Mouse (Mus musculus): Measurements from ENCODE around the gene Pde1b. TPM values are rescaled to one million over a fixed set of nuclear protein-coding genes. Genes with fewer than 3 reads are reported as not detected.
A peak's percentile ranks its signal among the peaks of the same experiment; 100 is the strongest.

The Pde1b gene
- total RNA-seq, 4 experiments from 2014 or later, result 0.41 to 0.52 (median 0.46) TPM

DNA sequence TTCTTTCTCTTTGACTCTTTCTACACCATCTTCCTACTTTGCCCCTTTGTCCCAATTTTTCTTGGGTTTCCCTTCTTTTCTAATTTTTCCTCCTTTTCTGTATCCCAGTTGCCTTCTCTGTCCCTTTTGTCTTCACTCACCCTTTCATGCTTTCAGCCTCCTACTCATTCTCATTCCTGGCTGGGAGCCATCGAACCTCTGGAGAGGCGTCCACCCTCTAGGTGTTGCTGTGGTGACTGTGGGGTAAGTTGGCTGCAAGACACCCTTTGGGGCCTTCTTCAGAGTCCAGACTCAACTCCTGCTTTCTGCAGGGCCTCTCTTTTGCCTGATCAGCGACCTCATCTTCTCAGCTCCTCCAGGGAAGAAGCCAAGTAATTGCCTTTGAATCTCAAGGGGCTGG, 6.5 kb downstream of the Pde1b start:
- DNase-seq (ENCODE audit: low spot score in 2 of 2), result no peak

DNA sequence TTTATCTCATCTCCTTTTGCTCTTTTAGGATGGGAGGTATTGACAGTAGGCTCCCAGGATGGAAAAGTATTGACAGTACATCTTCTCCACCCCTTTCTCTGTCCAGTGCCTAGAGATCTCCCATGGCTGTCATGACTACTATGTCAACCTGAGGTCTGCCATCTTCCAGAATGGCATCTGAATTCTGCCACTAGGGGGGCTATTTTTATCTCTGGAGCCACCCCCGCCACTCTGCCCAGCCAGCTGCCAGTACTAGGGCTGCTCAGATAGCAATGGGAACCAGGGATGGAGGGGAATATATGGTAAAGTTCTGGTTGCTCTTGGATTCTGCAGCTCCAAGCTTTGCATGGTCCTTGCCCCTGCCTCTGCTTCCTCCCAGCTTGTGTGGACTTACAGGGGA, 8.8 kb downstream of the Pde1b start:
- DNase-seq (ENCODE audit: low spot score in 2 of 2), result no peak

DNA sequence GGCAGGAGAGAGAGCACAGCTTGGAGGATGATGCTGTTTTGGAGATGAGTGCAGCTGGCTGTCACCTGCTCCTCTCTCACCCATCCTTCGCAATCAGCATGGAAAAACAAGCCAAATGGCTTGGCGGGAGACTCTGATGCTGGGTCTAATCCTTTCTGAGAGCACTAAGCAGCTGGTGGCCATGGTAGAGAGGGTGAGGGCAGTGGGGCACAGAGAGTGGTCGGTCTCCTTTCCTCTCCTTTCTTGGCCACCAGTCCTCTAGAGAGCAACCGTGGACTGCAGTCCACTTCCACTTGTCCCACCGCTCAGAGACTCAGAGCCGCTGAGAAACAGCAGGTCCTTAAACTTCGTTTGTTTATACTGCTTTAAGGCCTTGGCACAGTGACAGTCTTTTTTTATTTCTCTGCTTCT, 10.8 kb downstream of the Pde1b start:
- DNase-seq (ENCODE audit: low spot score in 2 of 2), result no peak

DNA sequence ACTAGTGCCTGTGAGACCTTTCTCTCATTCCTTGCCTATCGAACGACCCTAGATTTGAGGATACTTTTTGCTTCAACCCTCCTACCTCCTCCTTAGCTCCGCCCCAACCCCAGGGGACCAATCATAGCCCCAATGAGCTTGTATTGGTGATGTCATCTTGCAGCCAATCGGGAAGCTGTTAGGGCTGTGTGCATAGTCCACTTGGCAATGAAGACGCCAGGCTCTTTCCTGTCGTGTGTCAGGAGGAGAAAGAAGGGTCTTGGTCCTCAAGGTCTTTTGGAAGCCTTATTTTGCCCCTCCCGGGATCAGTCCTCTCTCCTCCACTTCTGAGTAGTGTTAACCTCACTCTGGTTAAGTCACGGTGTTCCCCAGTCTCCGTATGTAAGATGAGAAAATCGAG, 11.3 kb downstream of the Pde1b start:
- peak; percentile 48 to 64 for DNase-seq (ENCODE audit: low spot score in 2 of 2)

DNA sequence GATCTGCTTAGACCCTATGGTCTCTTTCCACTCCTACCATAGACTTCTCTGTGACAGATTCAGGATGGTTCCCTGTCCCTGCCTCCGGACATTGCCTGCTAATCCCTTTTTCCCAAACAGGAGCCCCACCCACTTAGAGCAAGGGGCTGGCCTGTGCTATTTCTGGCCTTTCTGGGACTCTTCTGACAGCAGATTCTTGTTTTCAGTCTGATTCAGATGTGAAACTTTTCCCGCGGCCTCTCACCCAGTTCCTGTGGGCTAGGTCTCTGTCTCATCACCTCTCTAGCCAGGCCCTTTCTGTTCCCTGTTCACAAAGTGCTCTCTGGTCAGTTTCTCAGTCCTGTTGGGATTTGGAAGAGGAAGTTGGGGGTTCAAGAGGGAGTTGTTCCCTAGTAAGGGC, 12.1 kb downstream of the Pde1b start:
- no peak for DNase-seq (ENCODE audit: low spot score in 2 of 2)

DNA sequence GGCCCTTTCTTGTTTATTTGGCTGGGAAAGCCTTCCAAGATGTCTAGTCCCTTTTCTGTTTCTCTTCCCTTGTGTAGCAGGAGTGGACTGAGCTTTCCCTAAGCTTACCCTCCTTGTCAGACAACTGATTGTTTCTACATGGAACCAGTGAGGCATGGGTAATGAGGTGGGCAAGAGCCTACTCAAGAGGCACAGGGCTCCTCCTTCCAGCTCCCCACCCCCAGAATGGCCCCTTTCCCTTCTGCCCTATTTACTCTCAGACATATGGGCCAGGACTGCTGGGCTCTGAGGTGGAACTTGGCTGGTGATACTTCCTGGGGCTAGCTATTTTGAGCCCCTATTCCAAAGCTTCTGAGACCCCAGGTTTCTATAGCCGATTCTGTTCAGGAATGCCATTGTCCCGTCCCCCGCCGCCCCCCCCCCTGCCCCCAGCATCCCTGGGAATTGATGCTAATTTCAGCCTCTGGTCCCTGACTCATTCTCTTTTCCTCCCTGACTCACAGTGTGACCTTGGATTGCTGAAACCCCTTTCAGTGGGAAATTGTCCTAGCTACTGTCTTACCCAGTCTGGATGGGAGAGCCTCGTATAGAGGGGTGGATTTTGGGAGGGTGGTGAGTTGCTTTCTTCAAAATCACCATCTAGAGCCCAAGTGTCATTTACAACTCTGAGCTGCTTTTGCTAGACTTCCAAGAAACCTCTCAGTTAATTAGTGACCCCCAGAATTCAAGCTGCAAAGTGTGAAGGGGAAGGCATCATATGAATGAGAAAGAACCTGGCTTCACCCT, 16.0 kb downstream of the Pde1b start:
- DNase-seq (ENCODE audit: low spot score in 2 of 2), result no peak

DNA sequence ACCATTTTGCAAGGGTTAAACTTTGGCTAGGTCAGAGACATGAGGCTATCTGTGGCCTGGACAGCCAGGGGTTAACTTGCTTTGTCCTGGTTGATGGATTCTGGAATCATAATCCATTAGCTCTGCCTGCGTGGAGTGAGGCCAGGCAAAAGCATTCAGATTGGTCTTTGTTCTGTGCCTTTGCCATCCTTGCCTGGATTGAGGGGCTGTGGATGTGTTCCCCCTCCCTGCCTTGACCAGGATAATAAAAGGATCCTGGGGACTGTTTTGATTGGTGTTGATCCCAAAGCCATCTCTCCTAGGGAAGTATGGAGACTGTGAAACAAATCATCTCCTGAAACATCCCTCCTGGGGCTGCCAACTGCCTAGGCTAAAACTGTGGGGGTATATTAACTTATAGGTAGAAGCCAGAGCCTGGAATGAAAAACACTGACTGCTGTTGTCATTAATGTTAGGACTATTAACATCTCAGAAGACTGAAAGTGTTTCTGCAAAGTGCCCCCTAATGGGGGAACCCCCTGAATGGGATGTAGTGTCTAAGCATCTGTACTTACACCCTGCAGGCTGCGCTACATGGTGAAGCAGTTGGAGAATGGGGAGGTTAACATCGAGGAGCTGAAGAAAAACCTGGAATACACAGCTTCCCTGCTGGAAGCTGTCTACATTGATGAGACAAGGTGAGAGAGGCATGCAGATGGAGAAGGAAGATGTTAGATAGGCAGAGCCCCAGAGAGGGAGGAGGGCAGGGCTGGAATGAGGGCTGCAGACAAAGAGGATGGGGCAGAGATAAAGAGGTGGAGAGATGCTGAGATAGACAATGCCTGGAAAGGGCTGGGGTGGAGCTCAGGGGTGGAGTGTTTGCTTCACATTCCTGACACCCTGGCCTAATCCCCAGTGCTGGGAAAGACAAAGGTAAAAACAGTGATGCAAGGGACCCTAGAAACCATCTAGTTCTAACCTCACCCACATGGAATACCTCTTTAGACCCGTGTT, 16.8 kb downstream of the Pde1b start:
- DNase-seq (ENCODE audit: low spot score in 2 of 2), result no peak

DNA sequence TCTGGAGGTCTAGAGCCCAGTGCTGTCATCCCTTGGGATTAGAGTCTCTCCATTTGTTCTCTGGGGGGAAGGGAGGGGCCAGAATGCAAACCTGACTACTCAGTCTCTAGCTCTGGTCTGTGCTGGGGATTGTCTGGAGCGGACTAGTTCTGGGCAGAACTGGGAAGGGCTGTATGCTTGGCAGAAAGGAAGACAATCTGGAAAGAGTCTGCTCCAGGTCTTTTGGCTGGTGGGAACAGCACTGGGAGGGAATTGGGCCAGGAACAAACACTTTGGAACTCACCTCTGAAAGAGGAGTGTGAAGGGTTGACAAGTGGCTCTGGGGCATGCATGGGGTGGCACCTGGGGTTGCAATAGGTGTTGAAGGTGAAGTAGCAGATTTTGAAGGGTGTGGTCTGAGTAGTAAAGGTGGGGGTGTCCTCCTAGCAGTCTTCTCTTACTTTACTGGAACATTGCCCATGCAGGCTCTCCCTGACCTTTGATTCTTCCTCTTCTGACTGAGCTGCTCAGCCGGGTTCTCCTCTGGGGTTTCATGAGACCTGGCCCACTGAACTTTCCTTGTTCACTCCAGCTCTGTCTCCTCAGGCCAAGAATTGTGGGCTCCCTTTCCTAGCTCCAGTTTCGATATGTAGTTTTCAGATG, 19.7 kb downstream of the Pde1b start:
- DNase-seq (ENCODE audit: low spot score in 2 of 2), result no peak

DNA sequence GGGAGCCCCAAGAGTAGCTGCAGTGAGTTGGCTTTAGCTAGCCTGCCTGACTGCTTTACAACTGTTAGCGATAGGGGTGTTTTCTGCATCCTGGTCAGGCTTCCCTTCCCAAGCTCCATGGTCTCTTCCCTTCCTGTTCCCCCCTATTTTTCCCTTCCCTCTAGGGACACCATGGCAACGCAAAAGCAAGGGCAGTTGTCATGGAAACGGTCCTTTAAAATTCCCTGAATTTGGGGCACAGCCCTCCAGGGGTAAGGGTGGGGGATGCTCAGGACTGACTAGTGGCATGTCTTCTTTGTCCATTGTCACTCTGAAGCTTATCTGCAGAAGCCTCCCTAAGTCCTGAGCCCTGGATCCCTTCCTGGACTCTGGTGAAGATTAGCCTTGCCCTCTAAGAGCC, 20.3 kb downstream of the Pde1b start:
- no peak for DNase-seq (ENCODE audit: low spot score in 2 of 2)

DNA sequence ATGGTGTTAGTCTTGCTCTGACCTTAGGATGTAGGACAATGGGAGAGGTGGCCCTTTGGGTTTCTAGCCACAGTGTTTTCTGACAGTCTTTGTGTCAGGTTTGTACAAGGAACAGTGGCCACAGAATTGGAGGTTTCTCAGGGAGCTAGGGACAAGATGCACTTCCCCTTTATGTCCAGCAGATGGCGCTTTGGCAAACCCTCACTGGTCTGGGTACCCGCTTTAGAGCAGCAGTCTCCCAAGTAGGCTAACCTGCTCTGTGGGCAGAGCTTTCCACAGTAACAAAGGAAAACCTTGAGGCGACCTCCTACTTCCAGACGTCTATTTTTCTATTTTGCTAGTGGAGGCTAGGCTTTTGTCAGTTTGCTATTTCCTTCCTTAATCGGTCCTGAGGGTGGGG, 27.5 kb downstream of the Pde1b start:
- no peak for DNase-seq (ENCODE audit: low spot score in 2 of 2)

DNA sequence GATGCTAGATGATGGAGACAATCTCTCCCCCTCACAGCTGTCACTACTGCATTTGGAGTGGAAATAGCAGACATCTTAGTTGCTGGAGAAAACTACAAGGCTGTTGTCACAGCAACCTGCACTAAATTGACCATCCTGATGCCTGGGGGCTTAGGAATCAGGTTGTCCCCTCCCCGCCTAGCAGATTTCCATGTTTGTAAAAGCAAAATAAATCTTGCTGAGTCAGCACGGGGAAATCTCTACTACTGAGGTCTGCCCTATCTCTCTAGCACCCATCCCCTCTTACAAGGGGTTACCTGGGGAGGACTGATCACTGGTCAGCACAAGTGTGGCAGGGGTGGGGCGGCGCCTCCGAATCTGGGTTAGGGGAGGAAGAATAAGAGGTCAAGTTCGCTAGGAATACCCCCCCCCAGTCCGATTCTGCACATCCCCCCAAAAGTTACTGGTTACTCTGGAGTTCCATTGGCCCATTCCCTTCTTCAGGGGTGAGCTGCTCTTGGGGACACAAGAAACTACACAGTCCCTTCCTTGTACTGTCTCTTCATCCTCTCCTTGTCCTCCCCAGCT, 31.3 kb downstream of the Pde1b start:
- no peak for DNase-seq (ENCODE audit: low spot score in 2 of 2)

DNA sequence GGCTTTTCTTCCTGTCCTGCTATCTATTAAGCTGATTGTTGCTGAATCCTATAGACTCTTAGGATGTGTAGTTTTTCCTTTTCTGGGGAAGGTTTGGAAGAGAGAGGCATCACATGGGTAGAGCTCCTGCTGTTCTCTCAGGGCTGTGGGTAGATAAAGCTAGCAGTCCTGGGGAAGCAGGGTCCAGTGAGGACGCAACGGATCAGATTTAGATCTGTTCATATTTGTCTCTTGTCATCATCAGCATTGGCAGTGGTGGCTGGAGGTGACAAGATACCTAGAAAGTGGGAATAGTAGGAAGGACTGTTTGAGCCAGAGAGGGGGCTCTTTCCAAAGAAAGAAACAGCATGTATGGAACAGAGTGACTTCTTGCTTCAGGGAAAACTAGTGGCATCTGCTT, 32.2 kb downstream of the Pde1b start:
- DNase-seq (ENCODE audit: low spot score in 2 of 2), result no peak

DNA sequence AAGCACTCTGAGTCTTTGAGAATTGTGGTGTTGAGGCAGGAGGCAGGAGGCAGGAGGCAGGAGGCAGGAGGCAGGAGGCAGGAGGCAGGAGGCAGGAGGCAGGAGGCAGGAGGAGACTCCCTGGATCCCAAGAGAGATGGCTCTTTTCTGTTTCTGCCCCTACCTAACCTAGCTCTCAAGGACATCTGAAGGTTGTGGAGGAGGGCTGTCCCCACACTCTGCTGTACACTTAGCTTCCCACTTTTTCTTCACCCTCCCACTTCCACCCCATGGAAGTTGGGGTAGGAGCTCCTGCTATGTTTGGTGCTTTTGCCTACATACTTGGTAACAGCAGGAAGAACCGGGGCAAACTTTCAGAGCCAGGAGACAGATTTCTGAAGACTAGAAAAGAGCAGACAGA, 33.0 kb downstream of the Pde1b start:
- DNase-seq (ENCODE audit: low spot score in 2 of 2), result no peak

DNA sequence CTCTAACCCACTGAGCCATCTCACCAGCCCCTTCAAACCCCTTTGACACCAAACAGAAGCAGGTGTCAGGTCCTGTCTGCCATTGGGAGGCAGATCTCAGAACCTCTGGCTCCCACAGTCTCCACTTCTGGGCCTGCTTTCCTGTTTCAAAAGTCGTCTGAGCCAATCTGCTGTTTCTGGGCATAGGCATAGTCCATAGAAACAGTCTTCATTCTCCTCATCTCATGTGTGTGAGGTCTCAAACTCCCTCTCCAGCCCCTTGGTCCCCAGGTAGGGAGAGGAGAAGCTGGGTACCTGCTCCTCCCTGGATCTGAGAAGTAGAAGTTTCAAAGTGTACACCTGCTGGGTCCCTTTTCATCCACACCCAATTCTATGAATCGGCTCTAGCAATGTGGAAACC, 33.6 kb downstream of the Pde1b start:
- DNase-seq (ENCODE audit: low spot score in 2 of 2), result no peak

DNA sequence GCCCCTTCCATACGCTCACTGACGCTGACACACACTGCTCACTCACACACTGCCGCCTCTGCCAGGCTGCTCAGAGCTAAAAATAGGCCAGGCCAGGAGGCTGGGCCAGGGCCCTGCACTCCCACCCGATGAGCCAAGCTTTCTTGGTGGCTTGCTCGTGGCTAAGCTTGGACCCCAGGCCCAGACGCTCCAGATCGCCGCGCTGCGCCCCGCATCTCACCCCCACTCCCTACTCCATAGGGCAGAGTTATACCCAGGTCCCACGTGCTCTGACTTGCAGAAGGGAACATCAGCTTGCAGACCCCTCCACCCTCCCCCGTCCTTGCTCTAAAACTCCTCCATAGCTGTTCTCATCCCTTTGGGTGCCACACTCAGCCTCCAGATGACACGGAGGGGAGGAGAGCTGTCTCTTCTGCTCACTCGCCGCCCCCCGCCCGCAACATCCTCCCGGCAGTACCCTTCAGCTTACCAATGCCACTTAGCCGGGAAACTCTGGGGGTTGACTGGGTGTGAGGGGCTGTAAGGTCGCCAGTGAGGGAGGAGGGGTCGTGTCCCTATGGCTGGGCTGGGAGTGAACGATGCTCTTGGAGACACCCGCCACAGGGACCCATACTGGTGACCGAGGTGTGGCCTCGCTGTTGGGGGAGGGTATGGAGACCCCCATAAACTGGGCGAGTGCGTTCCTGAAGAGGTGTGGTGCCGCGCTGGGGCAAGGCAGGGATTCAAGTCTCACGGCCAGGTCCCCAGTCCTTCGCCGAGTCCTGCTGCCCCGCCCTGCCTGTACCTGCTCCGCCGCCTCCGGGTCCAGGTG, 34.4 kb downstream of the Pde1b start:
- DNase-seq (ENCODE audit: low spot score in 2 of 2), result peak; percentile 24 to 45

DNA sequence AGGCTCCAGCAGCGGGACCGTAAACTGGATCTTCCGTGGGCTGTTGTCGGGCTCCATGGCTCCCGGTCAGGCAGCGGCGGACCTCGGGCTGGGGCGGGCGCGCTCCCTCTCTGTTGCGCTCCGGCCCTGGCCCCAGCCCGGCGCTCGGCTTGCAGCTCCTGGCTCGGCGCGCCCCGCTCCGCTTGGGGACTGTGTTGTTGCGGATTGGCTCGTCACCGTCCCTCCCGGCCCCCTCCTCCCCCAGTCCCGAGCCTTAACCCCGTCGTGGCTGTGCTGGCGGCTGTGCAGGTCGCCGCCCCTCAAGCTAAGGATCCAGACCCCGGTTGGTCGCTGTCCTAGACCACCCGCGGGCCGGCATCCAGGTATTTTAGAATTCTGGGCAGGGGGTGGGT, 35.0 kb downstream of the Pde1b start, which contains the start of gene Ppp1r1a:
Gene Ppp1r1a, minus strand, starts transcription at position 182 of the 392 bp plus-strand sequence.
- peak; percentile 25 to 54 for DNase-seq (ENCODE audit: low spot score in 2 of 2)

DNA sequence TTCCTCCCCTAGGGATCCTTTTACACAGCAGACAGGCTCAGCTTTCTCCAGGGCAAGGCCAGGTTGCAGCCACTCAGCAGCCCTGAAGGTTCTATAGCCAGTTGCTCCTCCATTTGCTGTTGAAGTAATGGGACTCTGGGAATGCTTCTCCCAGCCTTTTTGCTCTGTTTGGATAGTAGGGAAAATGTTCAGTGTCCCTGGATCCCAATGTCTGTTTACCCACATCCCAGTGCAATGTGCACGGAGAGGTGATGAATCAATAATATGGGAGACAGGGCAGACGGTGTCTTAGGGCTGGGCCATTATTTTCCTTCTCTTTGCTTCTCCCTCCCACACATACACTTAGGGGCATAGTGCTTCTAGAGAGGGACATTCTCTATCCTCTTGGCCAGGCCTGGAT, 36.4 kb downstream of the Pde1b start:
- DNase-seq (ENCODE audit: low spot score in 2 of 2), result no peak

DNA sequence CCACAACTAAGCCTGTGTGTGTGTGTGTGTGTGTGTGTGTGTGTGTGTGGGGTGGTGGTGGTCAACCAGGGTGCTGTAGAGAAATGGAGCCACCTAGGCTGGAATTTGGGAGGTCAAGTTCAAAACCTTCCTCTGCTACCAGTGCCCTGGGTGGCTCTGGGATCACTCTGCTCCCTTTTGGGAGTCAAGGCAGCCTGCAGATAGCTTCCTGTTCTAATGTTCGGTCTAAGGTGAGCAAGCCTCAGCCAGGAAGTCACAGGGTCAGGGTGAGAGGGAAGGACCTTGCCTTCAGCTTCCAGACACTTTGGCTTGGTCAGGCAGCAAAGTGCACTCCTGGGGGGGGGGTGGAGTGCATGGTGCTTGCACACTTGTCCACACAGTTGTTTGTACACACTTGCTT, 37.8 kb downstream of the Pde1b start:
- DNase-seq (ENCODE audit: low spot score in 2 of 2), result no peak

DNA sequence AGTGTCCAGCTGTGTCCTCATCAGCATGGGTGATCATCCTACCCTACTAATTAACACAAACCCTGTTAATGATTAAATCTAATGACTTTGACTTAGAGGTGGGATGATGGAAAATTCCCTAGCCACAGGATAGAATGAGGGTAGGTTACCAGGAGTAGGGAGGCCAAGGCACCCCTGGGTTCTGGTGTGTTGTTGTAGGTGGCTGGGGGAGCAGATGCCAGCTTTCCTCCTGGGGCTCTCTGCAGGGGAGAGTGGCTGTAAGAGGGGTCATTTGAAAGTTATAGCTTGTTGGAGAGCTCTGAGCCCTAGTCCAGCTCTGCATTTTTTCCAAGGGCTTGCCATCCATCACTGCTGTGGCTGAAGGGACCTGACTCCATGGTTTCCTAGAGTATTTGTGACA, 39.7 kb downstream of the Pde1b start:
- DNase-seq (ENCODE audit: low spot score in 2 of 2), result no peak

DNA sequence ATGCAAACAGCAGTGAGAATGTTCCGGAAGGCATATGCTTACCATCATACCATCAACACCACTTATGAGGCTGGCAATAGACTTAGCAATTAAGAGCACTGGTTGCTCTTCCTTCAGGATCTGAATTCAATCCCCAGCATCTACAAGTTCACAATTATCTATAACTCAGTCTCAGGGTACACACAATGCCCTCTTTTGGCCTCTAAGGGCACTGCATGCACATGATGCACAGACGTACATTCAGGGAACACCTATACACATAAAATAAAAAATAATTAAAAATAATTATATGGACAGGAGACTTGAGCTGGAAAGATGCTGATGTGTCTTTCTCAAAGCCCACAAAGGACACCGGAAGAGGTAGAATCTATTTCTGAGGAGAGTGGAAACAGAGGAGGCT, 45.1 kb downstream of the Pde1b start:
- DNase-seq (ENCODE audit: low spot score in 2 of 2), result no peak

DNA sequence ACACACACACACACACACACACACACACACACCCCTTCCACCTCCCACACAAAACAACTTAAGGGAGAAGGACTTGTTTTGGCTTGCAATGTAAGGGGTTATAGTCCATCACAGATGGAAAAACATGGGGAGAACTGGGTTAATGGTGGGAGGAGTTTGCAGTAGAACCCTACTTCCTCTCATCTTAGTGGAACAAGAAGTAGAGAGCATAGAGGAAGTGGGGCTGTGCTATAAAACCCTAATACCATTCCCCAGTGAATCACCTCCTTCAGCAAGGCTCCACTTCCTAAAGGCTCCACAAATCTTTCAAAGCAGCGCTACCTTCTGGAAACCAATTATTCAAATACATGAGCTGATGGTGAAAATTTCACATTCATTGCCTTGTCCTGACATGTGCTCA, 46.6 kb downstream of the Pde1b start:
- no peak for DNase-seq (ENCODE audit: low spot score in 2 of 2)
